Mouse (Mus musculus): ENCODE data around the gene Bptf.
"Not testable (repeated sequence)": the region's sequence is repeated elsewhere in the genome, so short reads cannot be mapped to it uniquely, and the experiment has no call there.

Bptf gene

GRCm38 (mm10) chr11:107131749-107132421 lies at the start of gene Bptf:
Gene Bptf, minus strand, starts transcription at chr11:107132127.
- peak; percentile 90 for DNase-seq (ENCODE audit: extremely low spot score, low spot score)

- DNase-seq (ENCODE audit: extremely low spot score, low spot score) = no peak
Observed at GRCm38 (mm10) chr11:107161215-107161614, 29.3 kb upstream of the Bptf start.

- DNase-seq (ENCODE audit: extremely low spot score, low spot score) = no peak
Observed at GRCm38 (mm10) chr11:107159034-107159433, 27.1 kb upstream of the Bptf start.

GRCm38 (mm10) chr11:107156977-107157642 lies 25.2 kb upstream of the Bptf start:
- no peak for DNase-seq (ENCODE audit: extremely low spot score, low spot score)

GRCm38 (mm10) chr11:107155292-107155691 lies 23.4 kb upstream of the Bptf start:
- no peak for DNase-seq (ENCODE audit: extremely low spot score, low spot score)

GRCm38 (mm10) chr11:107154431-107154830 lies 22.5 kb upstream of the Bptf start:
- no peak for DNase-seq (ENCODE audit: extremely low spot score, low spot score)

- DNase-seq (ENCODE audit: extremely low spot score, low spot score) = no peak
Observed at GRCm38 (mm10) chr11:107153645-107154044, 21.7 kb upstream of the Bptf start.

- DNase-seq (ENCODE audit: extremely low spot score, low spot score) = no peak
Observed at GRCm38 (mm10) chr11:107151809-107152208, 19.9 kb upstream of the Bptf start.

GRCm38 (mm10) chr11:107143956-107144355 lies 12.0 kb upstream of the Bptf start:
- DNase-seq (ENCODE audit: extremely low spot score, low spot score) = not testable (repeated sequence)

- no peak for DNase-seq (ENCODE audit: extremely low spot score, low spot score)
Observed at GRCm38 (mm10) chr11:107142382-107142781, 10.5 kb upstream of the Bptf start.

GRCm38 (mm10) chr11:107140756-107141155 lies 8.8 kb upstream of the Bptf start:
- no peak for DNase-seq (ENCODE audit: extremely low spot score, low spot score)

- no peak for DNase-seq (ENCODE audit: extremely low spot score, low spot score)
Observed at GRCm38 (mm10) chr11:107138633-107139032, 6.7 kb upstream of the Bptf start.

- no peak for DNase-seq (ENCODE audit: extremely low spot score, low spot score)
Observed at GRCm38 (mm10) chr11:107137593-107137992, 5.7 kb upstream of the Bptf start.

- DNase-seq (ENCODE audit: extremely low spot score, low spot score) = not testable (repeated sequence)
Observed at GRCm38 (mm10) chr11:107136458-107136857, 4.5 kb upstream of the Bptf start.

GRCm38 (mm10) chr11:107135741-107136140 lies 3.8 kb upstream of the Bptf start:
- no peak for DNase-seq (ENCODE audit: extremely low spot score, low spot score)

- no peak for DNase-seq (ENCODE audit: extremely low spot score, low spot score)
Observed at GRCm38 (mm10) chr11:107132426-107132825, 499 bp upstream of the Bptf start.

- peak; percentile 77 for DNase-seq (ENCODE audit: extremely low spot score, low spot score)
Observed at GRCm38 (mm10) chr11:107130879-107131748, 813 bp downstream of the Bptf start.

GRCm38 (mm10) chr11:107130221-107130788 lies 1.6 kb downstream of the Bptf start:
- peak; percentile 34 for DNase-seq (ENCODE audit: extremely low spot score, low spot score)

- DNase-seq (ENCODE audit: extremely low spot score, low spot score) = no peak
Observed at GRCm38 (mm10) chr11:107129641-107130040, 2.3 kb downstream of the Bptf start.

GRCm38 (mm10) chr11:107126716-107127115 lies 5.2 kb downstream of the Bptf start:
- DNase-seq (ENCODE audit: extremely low spot score, low spot score) = not testable (repeated sequence)

- no peak for DNase-seq (ENCODE audit: extremely low spot score, low spot score)
Observed at GRCm38 (mm10) chr11:107125011-107125410, 6.9 kb downstream of the Bptf start.

GRCm38 (mm10) chr11:107124327-107124731 lies 7.6 kb downstream of the Bptf start:
- DNase-seq (ENCODE audit: extremely low spot score, low spot score) = no peak
